Mouse (Mus musculus): Measurements from ENCODE around the gene Pglyrp1. TPM values are rescaled to one million over a fixed set of nuclear protein-coding genes. Genes with fewer than 3 reads are reported as not detected.

The Pglyrp1 gene
- total and polyA plus RNA-seq, 2 experiments from 2014 or later: 13.8 to 27.0 TPM

- H3K4me1 ChIP-seq (ENCODE audit: insufficient read depth): no peaks in the 10 kb centered on the region
- no peak overlapping the region for H3K4me2 ChIP-seq (ENCODE audit: low read depth)
- no peak for TF ChIP-seq CTCF (IDR thresholded peaks at IDR 0.05; ENCODE audit: low read depth)
- no peak overlapping the region for H3K9ac ChIP-seq
- no peak overlapping the region for H3K4me3 ChIP-seq (ENCODE audit: low read depth, low read length)
- H3K27ac ChIP-seq (ENCODE audit: low read depth, low read length): no peak overlapping the region
- no peaks in the 10 kb centered on the region for H3K27me3 ChIP-seq (ENCODE audit: insufficient read depth, low read length)
- WGBS: 64% methylated on average over 13 of the region's 13 CpGs
- H3K9me3 ChIP-seq (ENCODE audit: low read length): no peaks in the 10 kb centered on the region
- H3K36me3 ChIP-seq (ENCODE audit: insufficient read depth): no peaks in the 10 kb centered on the region
- DNase-seq (no peak), ATAC-seq (no peak)
Measured at GRCm38 (mm10) chr7:18884745-18885422, 13.8 kb downstream of the Pglyrp1 start.

DNA sequence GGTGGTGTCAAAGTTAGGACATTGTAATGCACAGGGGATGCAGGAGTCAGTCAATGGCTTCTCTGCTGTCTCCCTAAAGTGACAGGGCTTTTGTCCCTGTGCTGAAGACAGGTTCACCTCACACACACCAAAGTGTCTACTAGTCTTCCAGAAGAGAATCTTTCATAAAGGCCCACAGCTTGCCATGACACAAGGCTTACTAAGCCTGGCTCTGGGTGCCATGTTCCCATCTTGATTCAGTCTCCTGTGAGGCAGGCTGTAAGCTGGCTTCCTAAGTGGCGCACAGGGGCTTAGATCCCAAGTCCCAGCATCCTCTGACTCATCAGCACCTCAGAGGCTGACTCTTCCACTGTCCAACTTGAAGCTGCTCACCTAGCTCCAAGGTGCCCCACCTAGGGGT, 15.8 kb downstream of the Pglyrp1 start:
- DNase-seq (no peak), ATAC-seq (no peak)
- Histone ChIP-seq H3K27me3 (ENCODE audit: insufficient read depth, low read length) (no peaks in the 10 kb centered on the region), H3K9me3 (ENCODE audit: low read length) (no peaks in the 10 kb centered on the region), H3K9ac (no peak overlapping the region), H3K4me2 (ENCODE audit: low read depth) (no peak overlapping the region), H3K36me3 (ENCODE audit: insufficient read depth) (no peaks in the 10 kb centered on the region), H3K4me1 (ENCODE audit: insufficient read depth) (no peaks in the 10 kb centered on the region), H3K27ac (ENCODE audit: low read depth, low read length) (no peak overlapping the region), H3K4me3 (ENCODE audit: low read depth, low read length) (no peak overlapping the region)
- 92% methylated on average over 1 of the region's 1 CpGs for WGBS
- no peak for TF ChIP-seq CTCF (IDR thresholded peaks at IDR 0.05; ENCODE audit: low read depth)

- Histone ChIP-seq H3K27me3 (ENCODE audit: insufficient read depth, low read length) (no peaks in the 10 kb centered on the region), H3K4me2 (ENCODE audit: low read depth) (no peak overlapping the region), H3K4me1 (ENCODE audit: insufficient read depth) (peaks cover 8% of the 10 kb centered on the region; the same call in 1 of the 2 replicates), H3K27ac (ENCODE audit: low read depth, low read length) (no peak overlapping the region), H3K4me3 (ENCODE audit: low read depth, low read length) (no peak overlapping the region), H3K9ac (no peak overlapping the region), H3K9me3 (ENCODE audit: low read length) (no peaks in the 10 kb centered on the region), H3K36me3 (ENCODE audit: insufficient read depth) (no peaks in the 10 kb centered on the region)
- 0 out of 2 replicates have a peak, but pooled peaks have one; percentile 1 for TF ChIP-seq CTCF (IDR thresholded peaks at IDR 0.05; ENCODE audit: low read depth)
- ATAC-seq: no peak
- WGBS: 93% methylated on average over 8 of the region's 8 CpGs
- no peak for DNase-seq
Measured at GRCm38 (mm10) chr7:18890848-18891247, 19.7 kb downstream of the Pglyrp1 start.

- H3K4me3 ChIP-seq (ENCODE audit: low read depth, low read length): peak overlapping the region; percentile 45
- peak overlapping the region; percentile 46; the same call in 1 of the 2 replicates for H3K27ac ChIP-seq (ENCODE audit: low read depth, low read length)
- no peaks in the 10 kb centered on the region for H3K27me3 ChIP-seq (ENCODE audit: insufficient read depth, low read length)
- H3K4me1 ChIP-seq (ENCODE audit: insufficient read depth): peaks cover 8% of the 10 kb centered on the region; the same call in 1 of the 2 replicates
- no peaks in the 10 kb centered on the region for H3K36me3 ChIP-seq (ENCODE audit: insufficient read depth)
- no peaks in the 10 kb centered on the region for H3K9me3 ChIP-seq (ENCODE audit: low read length)
- H3K4me2 ChIP-seq (ENCODE audit: low read depth): peak overlapping the region; percentile 60
- TF ChIP-seq CTCF (IDR thresholded peaks at IDR 0.05; ENCODE audit: low read depth): peak; percentile 99
- H3K9ac ChIP-seq: peak overlapping the region; percentile 42
- DNase-seq: peak; percentile 94
- peak; percentile 84 for ATAC-seq
- 20% methylated on average over 33 of the region's 33 CpGs for WGBS
Measured at GRCm38 (mm10) chr7:18891872-18892599, 20.9 kb downstream of the Pglyrp1 start.

DNA sequence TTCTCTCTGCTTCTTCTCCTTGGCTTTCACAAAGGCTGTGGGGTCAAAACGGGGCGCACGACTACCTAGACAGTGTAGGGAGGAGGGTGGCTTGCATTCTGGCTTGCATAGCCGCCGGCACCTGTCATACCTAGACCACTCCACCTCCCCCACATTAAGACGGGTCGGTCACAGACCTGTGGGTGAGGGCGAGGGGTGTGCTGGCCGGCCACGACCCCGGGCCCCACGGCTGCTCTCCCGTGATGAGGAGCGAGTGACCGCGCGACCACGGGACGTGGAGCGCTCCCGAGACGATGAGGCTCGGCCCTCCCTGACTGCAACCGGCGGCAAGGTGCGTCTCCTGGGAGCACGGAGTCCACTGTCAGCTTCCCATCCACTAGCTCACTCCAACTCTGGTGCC, 21.9 kb downstream of the Pglyrp1 start:
- Histone ChIP-seq H3K4me3 (ENCODE audit: low read depth, low read length) (peak overlapping the region; percentile 45), H3K36me3 (ENCODE audit: insufficient read depth) (no peaks in the 10 kb centered on the region), H3K9ac (peak overlapping the region; percentile 42), H3K9me3 (ENCODE audit: low read length) (no peaks in the 10 kb centered on the region), H3K4me1 (ENCODE audit: insufficient read depth) (peaks cover 8% of the 10 kb centered on the region; the same call in 1 of the 2 replicates), H3K27ac (ENCODE audit: low read depth, low read length) (no peak overlapping the region; the same call in 1 of the 2 replicates), H3K4me2 (ENCODE audit: low read depth) (peak overlapping the region; percentile 60), H3K27me3 (ENCODE audit: insufficient read depth, low read length) (no peaks in the 10 kb centered on the region)
- 44% methylated on average over 26 of the region's 27 CpGs for WGBS
- TF ChIP-seq CTCF (IDR thresholded peaks at IDR 0.05; ENCODE audit: low read depth): no peak
- ATAC-seq: peak; percentile 14; the same call in 1 of the 2 replicates
- DNase-seq: no peak

DNA sequence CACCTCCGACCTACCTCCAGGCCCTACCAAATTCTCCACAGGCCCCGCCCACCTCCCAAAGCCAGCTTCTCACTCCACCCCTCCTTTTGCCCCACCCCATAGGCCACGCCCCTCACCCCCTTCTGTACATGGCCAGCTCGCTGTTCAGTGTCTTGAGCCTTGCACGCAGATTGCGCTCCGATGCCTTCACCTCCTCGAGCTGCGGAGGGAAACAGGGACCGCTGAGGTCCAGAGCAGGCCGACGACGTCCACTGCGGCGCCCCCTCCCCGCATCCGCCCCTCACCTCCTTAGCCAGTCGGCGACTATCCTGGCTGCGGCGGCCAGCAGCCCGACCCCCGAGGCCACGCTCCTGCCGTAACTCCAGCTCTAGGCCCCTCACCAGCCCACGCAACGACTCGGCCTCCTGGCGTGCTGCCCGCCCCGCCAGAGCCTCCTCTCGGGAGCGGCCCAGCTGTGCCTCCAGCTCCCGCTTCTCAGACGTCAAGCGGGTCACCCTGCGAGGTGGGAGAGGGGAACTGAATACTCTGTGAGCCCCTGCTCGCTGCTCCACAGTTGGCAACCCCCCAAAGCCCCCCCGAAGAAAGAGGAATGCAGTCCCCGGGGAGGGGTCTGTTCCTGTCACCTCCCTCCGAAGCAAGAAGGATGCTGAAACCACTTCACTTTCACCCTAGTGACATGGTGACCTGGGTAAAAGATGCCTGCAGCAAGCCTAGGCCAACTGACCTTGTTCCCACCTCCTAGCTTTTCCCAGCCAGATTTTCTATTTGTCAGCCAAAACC, 22.7 kb downstream of the Pglyrp1 start:
- Histone ChIP-seq H3K36me3 (ENCODE audit: insufficient read depth) (no peaks in the 10 kb centered on the region), H3K4me3 (ENCODE audit: low read depth, low read length) (peak overlapping the region; percentile 45), H3K4me1 (ENCODE audit: insufficient read depth) (peaks cover 8% of the 10 kb centered on the region; the same call in 1 of the 2 replicates), H3K9ac (peak overlapping the region; percentile 42), H3K9me3 (ENCODE audit: low read length) (no peaks in the 10 kb centered on the region), H3K27ac (ENCODE audit: low read depth, low read length) (no peak overlapping the region), H3K27me3 (ENCODE audit: insufficient read depth, low read length) (no peaks in the 10 kb centered on the region), H3K4me2 (ENCODE audit: low read depth) (peak overlapping the region; percentile 60)
- ATAC-seq (peak; percentile 16), DNase-seq (peak; percentile 55)
- WGBS: 3% methylated on average over 41 of the region's 41 CpGs
- TF ChIP-seq CTCF (IDR thresholded peaks at IDR 0.05; ENCODE audit: low read depth): no peak
